Mouse (Mus musculus) kidney, postnatal 0 days (tissue): ENCODE data around the gene Zfp82. TPM values are rescaled to one million over a fixed set of nuclear protein-coding genes. Genes with fewer than 3 reads are reported as not detected.
A peak's percentile ranks its signal among the peaks of the same experiment; 100 is the strongest.

Source experiments
- ATAC-seq: fragments of 200-750 bp; cut with Nextera tagmentation; replicated peaks from 2 replicates; pipeline ENCODE4 v1.8.0; 2017; ENCODE audit warnings: low read depth, moderate number of reproducible peaks, moderate TSS enrichment, moderate library complexity; ENCODE audit not compliant: low FRiP score
- DNase-seq: peaks from one replicate; pipeline ENCODE4 v3.0.0-alpha.2; 2016; ENCODE audit warnings: low spot score
- H3K27ac ChIP-seq: fragments of 300-500 bp; sonication (generic); 2 replicates; pipeline ENCODE4 v1.5.1; 2014; ENCODE audit warnings: mild to moderate bottlenecking
- H3K27me3 ChIP-seq: fragments of 300-500 bp; sonication (generic); 2 replicates; pipeline ENCODE4 v1.6.1; 2014; ENCODE audit warnings: low read length, mixed read lengths; ENCODE audit not compliant: insufficient read depth
- H3K36me3 ChIP-seq: fragments of 300-500 bp; sonication (generic); 2 replicates; pipeline ENCODE4 v1.6.1; 2014; ENCODE audit warnings: low read length, mixed read lengths; ENCODE audit not compliant: insufficient read depth
- H3K4me1 ChIP-seq: fragments of 300-500 bp; sonication (generic); replicated peaks from 2 replicates; pipeline ENCODE4 v1.6.1; 2014; ENCODE audit warnings: antibody characterized with exemption, low read length, mixed read lengths; ENCODE audit not compliant: insufficient read depth
- H3K4me2 ChIP-seq: fragments of 300-500 bp; sonication (generic); 2 replicates; pipeline ENCODE4 v1.6.1; 2014; ENCODE audit warnings: mild to moderate bottlenecking, low read length, moderate library complexity, mixed read lengths
- H3K4me3 ChIP-seq: fragments of 300-500 bp; sonication (generic); replicated peaks from 2 replicates; pipeline ENCODE4 v1.5.1; 2014; ENCODE audit warnings: low read depth, low read length
- H3K9ac ChIP-seq: fragments of 300-500 bp; sonication (generic); 2 replicates; pipeline ENCODE4 v1.6.1; 2014; ENCODE audit warnings: low read depth, low read length
- H3K9me3 ChIP-seq: fragments of 300-500 bp; sonication (generic); replicated peaks from 2 replicates; pipeline ENCODE4 v1.6.1; 2016; ENCODE audit warnings: low read length, inconsistent platforms, mixed read lengths
- CTCF ChIP-seq: IDR thresholded peaks from 2 replicates; pipeline ENCODE4 v1.5.1; 2016; ENCODE audit warnings: antibody characterized with exemption, low read depth, mild to moderate bottlenecking, moderate library complexity
- WGBS: fragments of 180-500 bp; shearing (Covaris S2); extraction: QIAGEN DNeasy Blood & Tissue Kit; methylation state at CpG from one replicate; pipeline ENCODE4 v1.1.7; 2014; 5-methylcytosine and 5-hydroxymethylcytosine counted together
- polyA plus RNA-seq: library from polyadenylated mRNA; unstranded; fragments of >200 nt; fragmentation: Nextera tagmentation; extraction: Ambion mirVana; gene quantifications from 2 replicates; pipeline ENCODE4 v1.2.1, GENCODE M21; 2015

Gene Zfp82
- polyA plus RNA-seq, 1 experiment from 2014 or later: 3.7 TPM

DNA sequence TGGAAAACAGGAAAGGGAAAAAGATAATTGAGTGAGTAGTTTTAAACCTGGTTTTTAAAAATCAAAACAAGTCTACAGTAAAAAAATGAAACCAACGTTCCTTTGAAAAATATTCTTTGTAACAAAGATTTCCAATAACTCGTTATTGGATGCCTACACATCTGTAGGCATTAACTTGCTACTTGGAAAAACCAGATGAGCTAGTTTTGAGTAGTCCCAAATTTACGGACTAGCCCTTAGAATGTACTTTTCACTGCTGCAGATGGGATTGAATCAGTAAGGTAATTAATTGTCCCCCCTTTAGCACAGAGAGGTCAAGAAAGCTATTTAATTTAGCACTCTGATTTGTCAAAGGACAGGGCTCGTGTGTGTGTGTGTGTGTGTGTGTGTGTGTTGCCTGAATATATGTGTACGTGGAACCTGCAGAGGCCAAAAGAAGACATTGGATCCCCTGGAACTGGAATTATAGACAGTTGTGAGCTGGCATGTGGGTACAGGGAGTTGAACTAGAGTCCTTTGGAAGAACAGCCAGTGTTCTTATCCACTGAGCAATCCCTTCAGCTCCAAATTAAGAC is 22.9 kb upstream of the Zfp82 start:
- Histone ChIP-seq H3K36me3 (peaks cover 12% of the 10 kb centered on the region; the same call in 1 of the 2 replicates), H3K4me3 (peak overlapping the region; percentile 75), H3K27ac (peak overlapping the region; percentile 31; the same call in 1 of the 2 replicates), H3K4me1 (0 out of 2 replicates have a peak, but pooled peaks cover 2% of the 10 kb centered on the region), H3K4me2 (peak overlapping the region; percentile 76), H3K9me3 (no peaks in the 10 kb centered on the region), H3K27me3 (no peaks in the 10 kb centered on the region), H3K9ac (peak overlapping the region; percentile 81; the same call in 1 of the 2 replicates)
- no peak for ATAC-seq
- TF ChIP-seq CTCF: no peak
- DNase-seq: peak; percentile 24
- 1% methylated on average over 5 of the region's 5 CpGs for WGBS

DNA sequence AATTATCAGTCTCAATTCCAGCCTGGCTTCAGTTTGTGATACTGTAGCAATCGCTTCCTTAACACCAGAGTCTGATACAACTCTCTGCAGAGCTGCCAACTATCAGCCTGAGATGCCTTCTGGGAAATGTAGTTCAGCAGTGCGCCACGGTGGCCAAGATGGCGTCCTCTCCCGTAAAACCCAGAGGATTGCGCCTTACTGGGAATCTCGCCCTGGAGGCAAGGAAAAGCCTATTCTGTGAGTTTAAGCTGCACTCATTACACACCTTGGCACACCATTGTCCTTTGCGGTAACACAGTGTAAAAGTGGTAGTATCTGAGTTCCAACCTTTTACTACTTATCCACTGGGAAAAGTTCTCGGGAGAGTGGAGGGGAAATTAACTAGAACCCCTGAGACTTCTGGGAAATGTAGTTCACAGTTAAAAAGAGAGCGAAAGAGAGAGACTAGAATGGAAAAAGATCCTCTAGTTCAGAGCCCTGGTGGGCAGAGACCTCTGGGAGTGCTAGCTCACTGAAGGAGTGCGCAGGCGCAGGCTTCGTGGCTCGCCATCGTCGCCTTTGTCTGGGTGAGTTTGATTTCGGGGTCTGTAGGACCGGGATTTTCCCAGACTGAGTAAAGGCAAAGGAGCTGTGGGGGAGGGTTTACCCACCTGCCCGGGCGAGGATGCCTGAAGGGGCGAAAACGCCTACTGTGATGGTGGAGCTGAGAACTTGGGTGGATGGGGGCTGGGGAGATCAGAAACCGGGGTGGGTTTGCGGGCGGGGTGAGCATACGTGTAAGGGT is 22.1 kb upstream of the Zfp82 start, which contains the start of gene Zfp260:
Zfp260 (plus strand) TSS at position 132 of the 784 bp plus-strand sequence.
- DNase-seq (peak; percentile 100), ATAC-seq (peak; percentile 79)
- Histone ChIP-seq H3K9ac (peak within 1 kb of the TSS; percentile 81), H3K27me3 (no peaks in the 10 kb centered on the region), H3K4me2 (peak within 1 kb of the TSS; percentile 76), H3K27ac (peak within 1 kb of the TSS; percentile 94), H3K4me3 (peak within 1 kb of the TSS; percentile 75), H3K36me3 (peaks cover 8% of the 10 kb centered on the region; the same call in 1 of the 2 replicates), H3K4me1 (0 out of 2 replicates have a peak, but pooled peaks cover 2% of the 10 kb centered on the region), H3K9me3 (no peaks in the 10 kb centered on the region)
- WGBS: under 1% methylated on average over 26 of the region's 26 CpGs
- TF ChIP-seq CTCF: no peak; the same call in 1 of the 2 replicates

DNA sequence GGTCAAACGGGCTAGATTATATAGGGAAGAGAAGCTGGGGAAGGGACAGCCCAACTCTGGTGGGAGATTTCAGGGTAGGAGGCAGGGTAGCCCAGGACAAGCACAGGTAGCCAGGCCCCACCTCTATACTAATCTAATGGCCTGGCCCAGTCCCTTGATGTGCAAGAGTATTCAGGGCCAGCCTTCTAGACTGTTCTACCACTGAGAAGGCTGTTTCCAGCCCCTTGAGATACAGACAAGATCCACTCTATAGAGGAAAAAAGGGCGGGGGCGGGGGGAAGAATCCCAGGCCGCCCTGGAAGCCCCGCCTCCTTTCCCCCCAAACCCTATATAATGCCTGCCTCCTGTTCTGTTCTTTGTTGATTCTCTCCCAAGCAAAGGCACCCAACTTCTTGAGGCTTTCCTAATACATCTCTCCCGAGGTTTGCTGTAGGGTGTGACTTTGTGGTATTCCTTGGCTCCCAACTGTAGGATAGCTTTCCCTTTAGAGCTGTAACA is 21.3 kb upstream of the Zfp82 start:
- no peak for TF ChIP-seq CTCF
- H3K4me1 ChIP-seq: peaks cover 10% of the 10 kb centered on the region; the same call in 1 of the 2 replicates
- H3K27ac ChIP-seq: no peak overlapping the region
- no peaks in the 10 kb centered on the region for H3K9me3 ChIP-seq
- H3K36me3 ChIP-seq: 0 out of 2 replicates have a peak, but pooled peaks cover 2% of the 10 kb centered on the region
- WGBS: 73% methylated on average over 6 of the region's 6 CpGs
- peak overlapping the region; percentile 76 for H3K4me2 ChIP-seq
- DNase-seq (no peak), ATAC-seq (no peak)
- H3K4me3 ChIP-seq: peak overlapping the region; percentile 75
- H3K27me3 ChIP-seq: no peaks in the 10 kb centered on the region
- no peak overlapping the region for H3K9ac ChIP-seq

DNA sequence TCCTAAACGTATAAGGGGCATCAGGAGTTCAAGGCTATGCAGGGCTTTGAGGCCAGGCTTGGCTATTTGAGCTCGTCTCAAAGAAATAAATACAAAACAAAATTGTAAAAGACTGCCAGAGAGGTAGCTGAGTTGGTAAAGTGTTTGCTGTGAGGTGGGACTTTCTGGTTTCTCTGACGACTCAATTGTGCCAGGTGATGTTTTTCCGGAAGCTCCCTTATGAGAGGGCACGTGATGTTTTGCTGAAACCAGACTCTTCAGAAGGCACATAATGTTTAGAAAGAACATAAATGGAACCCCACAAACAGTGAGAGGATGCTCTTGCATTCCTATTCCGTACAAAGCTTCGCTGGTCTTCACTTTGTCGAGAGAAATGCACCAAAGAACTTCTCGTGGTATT is 20.0 kb upstream of the Zfp82 start:
- 81% methylated on average over 9 of the region's 9 CpGs for WGBS
- TF ChIP-seq CTCF: no peak
- Histone ChIP-seq H3K4me2 (no peak overlapping the region), H3K9ac (no peak overlapping the region), H3K27me3 (no peaks in the 10 kb centered on the region), H3K27ac (no peak overlapping the region), H3K4me1 (peaks cover 15% of the 10 kb centered on the region; the same call in 1 of the 2 replicates), H3K9me3 (no peaks in the 10 kb centered on the region), H3K36me3 (no peaks in the 10 kb centered on the region), H3K4me3 (no peak overlapping the region)
- DNase-seq (no peak), ATAC-seq (no peak)

DNA sequence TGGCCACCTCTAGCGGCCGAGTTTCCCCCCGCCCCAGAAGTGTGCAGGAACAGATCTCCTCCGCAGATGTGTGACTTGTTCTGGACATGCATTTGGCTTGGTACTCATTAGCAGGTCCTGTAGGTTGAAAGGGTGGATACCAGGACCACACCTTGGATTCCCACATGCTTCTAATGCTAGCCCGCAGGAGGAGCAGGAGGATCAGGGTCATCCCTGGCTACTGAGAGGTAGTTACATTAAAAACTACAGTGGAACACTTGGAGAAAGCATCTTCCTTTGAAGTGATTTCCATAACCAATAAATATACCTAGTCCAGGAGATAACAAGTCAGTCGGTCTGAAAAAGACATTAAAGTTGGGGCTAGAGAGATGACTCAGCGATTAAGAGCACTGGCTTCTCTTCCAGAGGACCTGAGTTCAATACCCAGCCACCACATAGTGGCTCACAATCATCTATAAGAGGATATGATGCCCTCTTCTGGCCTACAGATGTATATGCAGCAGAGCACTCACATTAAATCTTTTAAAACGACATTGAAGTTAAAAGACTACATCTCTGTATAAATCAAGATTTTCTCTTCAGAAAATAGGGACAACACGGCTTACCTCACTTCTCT is 18.4 kb upstream of the Zfp82 start:
- peak; percentile 74 for TF ChIP-seq CTCF
- H3K4me1 ChIP-seq: peaks cover 15% of the 10 kb centered on the region; the same call in 1 of the 2 replicates
- 8% methylated on average over 9 of the region's 9 CpGs for WGBS
- peak overlapping the region; percentile 42; the same call in 1 of the 2 replicates for H3K27ac ChIP-seq
- DNase-seq (peak; percentile 76), ATAC-seq (no peak)
- H3K9me3 ChIP-seq: no peaks in the 10 kb centered on the region
- H3K36me3 ChIP-seq: no peaks in the 10 kb centered on the region
- no peaks in the 10 kb centered on the region for H3K27me3 ChIP-seq
- H3K4me3 ChIP-seq: peak overlapping the region; percentile 60
- H3K4me2 ChIP-seq: peak overlapping the region; percentile 81
- H3K9ac ChIP-seq: no peak overlapping the region
